8 mouse cellular contexts compared by ENCODE assay signal in genomic region chr11:74841366-74841765, GRCm38 (mm10). TPM values are rescaled to one million over a fixed set of nuclear protein-coding genes. Genes with fewer than 3 reads are reported as not detected.
A peak's percentile ranks its signal among the peaks of the same experiment; 100 is the strongest.
DNase-seq lines count a peak whose midpoint lies in the region; ATAC-seq lines count a peak whose summit lies in the region.

No protein-coding gene starts in this region.

- peaks cover 56% of the 10 kb centered on the region for H3K4me1 ChIP-seq in hindbrain, embryonic 10.5 days (replicated peaks)
- H3K4me1 ChIP-seq in hindbrain, embryonic 16.5 days (ENCODE audit: control insufficient read depth, insufficient read depth, low read depth, low read length) = peaks cover 15% of the 10 kb centered on the region

- no peak overlapping the region for H3K9ac ChIP-seq in hindbrain, embryonic 16.5 days (ENCODE audit: low read depth, low read length)

- peak overlapping the region; percentile 59; the same call in 1 of the 2 replicates for H3K27ac ChIP-seq in hindbrain, embryonic 10.5 days
- H3K27ac ChIP-seq in hindbrain, embryonic 16.5 days (ENCODE audit: low read depth, low read length) = no peak overlapping the region

- H3K27me3 ChIP-seq in hindbrain, embryonic 10.5 days (ENCODE audit: insufficient read depth, poor library complexity, severe bottlenecking) = 0 out of 2 replicates have a peak, but pooled peaks cover 6% of the 10 kb centered on the region
- H3K27me3 ChIP-seq in hindbrain, embryonic 16.5 days (replicated peaks; ENCODE audit: control insufficient read depth, insufficient read depth, low read length) = no peaks in the 10 kb centered on the region

- H3K4me3 ChIP-seq in hindbrain, embryonic 10.5 days = no peak overlapping the region
- H3K4me3 ChIP-seq in hindbrain, embryonic 16.5 days (ENCODE audit: low read length) = no peak overlapping the region

- peaks cover 9% of the 10 kb centered on the region; the same call in 1 of the 2 replicates for H3K9me3 ChIP-seq in hindbrain, embryonic 10.5 days
- no peaks in the 10 kb centered on the region for H3K9me3 ChIP-seq in hindbrain, embryonic 16.5 days (ENCODE audit: control insufficient read depth, low read length)

- ATAC-seq in hindbrain, embryonic 16.5 days = no peak
- no peak for ATAC-seq in monocyte, adult 5-6 weeks (replicated peaks; ENCODE audit: insufficient number of reproducible peaks, low FRiP score, low TSS enrichment, poor library complexity, severe bottlenecking)

- 73% methylated on average over 9 of the region's 9 CpGs for WGBS in hindbrain, embryonic 10.5 days
- WGBS in hindbrain, embryonic 16.5 days = 73% methylated on average over 9 of the region's 9 CpGs

- intact Hi-C loops in gastrocnemius, postnatal 14 days (cut with DNase I; ENCODE audit: low total_unique reads) = loop anchor here (10.0 kb wide), 1 partner anchor 207 kb away; no protein-coding TSS in a partner anchor

- H3K36me3 ChIP-seq in hindbrain, embryonic 10.5 days = peaks cover 72% of the 10 kb centered on the region
- H3K36me3 ChIP-seq in hindbrain, embryonic 16.5 days (ENCODE audit: control insufficient read depth, insufficient read depth, low read length) = peaks cover 21% of the 10 kb centered on the region

- no peak overlapping the region for H3K4me2 ChIP-seq in hindbrain, embryonic 16.5 days (ENCODE audit: low read length)

- no peak for DNase-seq in hindbrain, embryonic 10.5 days (ENCODE audit: low spot score)
- peak; percentile 49 for DNase-seq in R1 (ENCODE audit: low read depth, low spot score)
- DNase-seq in adrenal gland, postnatal 36 days = peak; percentile 73
- DNase-seq in kidney, adult 18-20 months = peak; percentile 76
- DNase-seq in layer of hippocampus, adult 9-11 months = no peak
- DNase-seq in gastrocnemius, postnatal 14 days = no peak

RNA-seq across cellular contexts. Expression of gene Mnt, which starts 10.6 kb away (rescaled TPM):
- polyA plus RNA-seq in hindbrain, embryonic 10.5 days (2016; fragmentation: Nextera tagmentation; extraction: Ambion mirVana) = 5.4 and 7.4 TPM in 2 replicates
- polyA plus RNA-seq in hindbrain, embryonic 16.5 days (2015; fragmentation: Nextera tagmentation; extraction: Ambion mirVana) = 7.3 and 8.4 TPM in 2 replicates
- 10 to 100 TPM; 27.6 to 30.6 TPM for total RNA-seq in adrenal gland, postnatal 36 days (2021)
- total RNA-seq in monocyte, adult 5-6 weeks (2017) = 8.0 to 14.0 TPM (median 9.5 TPM) in 3 replicates
- 1 to 10 TPM; 5.4 to 6.1 TPM for total RNA-seq in gastrocnemius, postnatal 14 days (2021)

RNA-seq across cellular contexts. Expression of gene Sgsm2, which starts 55.5 kb away (rescaled TPM):
- polyA plus RNA-seq in hindbrain, embryonic 10.5 days (2016; fragmentation: Nextera tagmentation; extraction: Ambion mirVana) = 7.8 and 10.7 TPM in 2 replicates
- 25.1 and 27.2 TPM in 2 replicates for polyA plus RNA-seq in hindbrain, embryonic 16.5 days (2015; fragmentation: Nextera tagmentation; extraction: Ambion mirVana)
- total RNA-seq in adrenal gland, postnatal 36 days (2021) = 10 to 100 TPM; 19.0 to 22.4 TPM
- 1.4 to 10.7 TPM (median 3.1 TPM) in 3 replicates for total RNA-seq in monocyte, adult 5-6 weeks (2017)
- 1 to 10 TPM; 2.7 to 3.7 TPM for total RNA-seq in gastrocnemius, postnatal 14 days (2021)

RNA-seq across cellular contexts. Expression of gene Tsr1, which starts 56.5 kb away (rescaled TPM):
- polyA plus RNA-seq in hindbrain, embryonic 10.5 days (2016; fragmentation: Nextera tagmentation; extraction: Ambion mirVana) = 35.9 and 47.5 TPM in 2 replicates
- 26.1 and 29.6 TPM in 2 replicates for polyA plus RNA-seq in hindbrain, embryonic 16.5 days (2015; fragmentation: Nextera tagmentation; extraction: Ambion mirVana)
- 10 to 100 TPM; 37.8 to 47.5 TPM for total RNA-seq in adrenal gland, postnatal 36 days (2021)
- 26.3 to 41.9 TPM (median 28.8 TPM) in 3 replicates for total RNA-seq in monocyte, adult 5-6 weeks (2017)
- total RNA-seq in gastrocnemius, postnatal 14 days (2021) = 10 to 100 TPM; 20.9 to 25.4 TPM

Comparison
In these comparisons a context has a peak if more than half of its experiments do, and no peak if none do; other contexts are left out.
1. DNase-seq: peak in R1 (single experiment), adrenal gland, postnatal 36 days (2 of 2) and kidney, adult 18-20 months (single experiment); none in hindbrain, embryonic 10.5 days (single experiment), layer of hippocampus, adult 9-11 months (single experiment) and gastrocnemius, postnatal 14 days (single experiment).